Mouse (Mus musculus) MEL (cell line): ENCODE results near the gene Tbc1d9b. TPM values are rescaled to one million over a fixed set of nuclear protein-coding genes. Genes with fewer than 3 reads are reported as not detected.

Experiments
- DNase-seq: peaks from one replicate; pipeline ENCODE4 v3.0.0; 2011; ENCODE audit warnings: low read depth, low spot score
- H3K27ac ChIP-seq: 2 replicates; pipeline ENCODE4 v1.5.1; 2012; ENCODE audit warnings: low read depth, mild to moderate bottlenecking, control low read depth, low read length, moderate library complexity; ENCODE audit not compliant: control insufficient read depth
- H3K27me3 ChIP-seq, 2 experiments: fragments of 150-350 bp in 1 of 2; sonication (generic) in 1 of 2; 2 replicates each; pipeline ENCODE4 v1.6.1; 2012; ENCODE audit warnings: low read length in 2 of 2, mild to moderate bottlenecking in 2 of 2, improper control_type of control experiment in 1 of 2, moderate library complexity in 1 of 2; ENCODE audit not compliant: insufficient read depth in 2 of 2, control insufficient read depth in 1 of 2
- H3K36me3 ChIP-seq, 2 experiments: 2 replicates each; pipeline ENCODE4 v1.6.1; 2012 to 2014; ENCODE audit warnings: low read length in 2 of 2, improper control_type of control experiment in 1 of 2, inconsistent platforms in 1 of 2, mild to moderate bottlenecking in 1 of 2; ENCODE audit not compliant: insufficient read depth in 2 of 2, control insufficient read depth in 1 of 2
- H3K4me1 ChIP-seq, 2 experiments: fragments of 150-350 bp in 1 of 2; sonication (generic) in 1 of 2; 2 replicates each; pipeline ENCODE4 v1.6.1; 2012; ENCODE audit warnings: low read length in 2 of 2, improper control_type of control experiment in 1 of 2, mild to moderate bottlenecking in 1 of 2; ENCODE audit not compliant: insufficient read depth in 2 of 2, control insufficient read depth in 1 of 2
- H3K4me3 ChIP-seq, 2 experiments: fragments of 150-350 bp in 1 of 2; sonication (generic) in 1 of 2; 2 replicates each; pipeline ENCODE4 v1.5.1; 2012; ENCODE audit warnings: low read depth in 2 of 2, low read length in 2 of 2, mild to moderate bottlenecking in 2 of 2, moderate library complexity in 2 of 2, control low read depth in 1 of 2, improper control_type of control experiment in 1 of 2; ENCODE audit not compliant: control insufficient read depth in 1 of 2, insufficient read depth in 1 of 2
- H3K79me2 ChIP-seq: 2 replicates; pipeline ENCODE4 v1.6.1; 2012; ENCODE audit warnings: mild to moderate bottlenecking, low read length, moderate library complexity; ENCODE audit not compliant: control insufficient read depth, poor library complexity, insufficient read depth
- H3K9ac ChIP-seq: 2 replicates; pipeline ENCODE4 v1.6.1; 2012; ENCODE audit warnings: low read depth, mild to moderate bottlenecking, control low read depth, low read length, moderate library complexity; ENCODE audit not compliant: control insufficient read depth, poor library complexity, severe bottlenecking
- H3K9me3 ChIP-seq: fragments of 150-350 bp; sonication (generic); replicated peaks from 2 replicates; pipeline ENCODE4 v1.6.1; 2012; ENCODE audit warnings: mild to moderate bottlenecking, low read length, improper control_type of control experiment, moderate library complexity; ENCODE audit not compliant: insufficient read depth
- BHLHE40 ChIP-seq: IDR thresholded peaks from 2 replicates; pipeline ENCODE4 v1.6.1; 2012; ENCODE audit warnings: low read depth, mild to moderate bottlenecking, inconsistent platforms, low read length, improper control_type of control experiment, borderline replicate concordance
- CHD2 ChIP-seq: IDR thresholded peaks from 2 replicates; pipeline ENCODE4 v1.6.1; 2011; ENCODE audit warnings: low read length, improper control_type of control experiment
- CTCF ChIP-seq, 3 experiments: IDR thresholded peaks in 2 of 3; conservative IDR thresholded peaks in 1 of 3; 2 replicates each; pipeline ENCODE4 v1.5.1; 2011 to 2012; ENCODE audit warnings: low read length in 3 of 3, low read depth in 2 of 3, mild to moderate bottlenecking in 2 of 3, improper control_type of control experiment in 1 of 3, inconsistent platforms in 1 of 3, mixed read lengths in 1 of 3, moderate library complexity in 1 of 3; ENCODE audit not compliant: control insufficient read depth in 1 of 3, insufficient read depth in 1 of 3, poor library complexity in 1 of 3, severe bottlenecking in 1 of 3
- ELF1 ChIP-seq: IDR thresholded peaks from 2 replicates; pipeline ENCODE4 v1.6.1; 2014; ENCODE audit warnings: low read depth, mild to moderate bottlenecking, inconsistent platforms, low read length, improper control_type of control experiment, moderate library complexity
- GATA1 ChIP-seq: IDR thresholded peaks from 2 replicates; pipeline ENCODE4 v1.6.1; 2011; ENCODE audit warnings: low read depth, low read length, improper control_type of control experiment
- HCFC1 ChIP-seq: IDR thresholded peaks from 2 replicates; pipeline ENCODE4 v1.6.1; 2012; ENCODE audit warnings: low read depth, mild to moderate bottlenecking, inconsistent platforms, low read length, improper control_type of control experiment, moderate library complexity
- KAT2A ChIP-seq: conservative IDR thresholded peaks from 2 replicates; pipeline ENCODE4 v1.6.1; 2012; ENCODE audit warnings: low read depth, low read length, improper control_type of control experiment, inconsistent platforms
- MAFK ChIP-seq: IDR thresholded peaks from 2 replicates; pipeline ENCODE4 v1.6.1; 2011; ENCODE audit warnings: low read depth, mild to moderate bottlenecking, low read length, improper control_type of control experiment, borderline replicate concordance
- MAZ ChIP-seq: IDR thresholded peaks from 2 replicates; pipeline ENCODE4 v1.6.1; 2012; ENCODE audit warnings: low read depth, mild to moderate bottlenecking, inconsistent platforms, low read length, improper control_type of control experiment
- MEF2A ChIP-seq: IDR thresholded peaks from 2 replicates; pipeline ENCODE4 v1.6.1; 2014; ENCODE audit warnings: low read depth, mild to moderate bottlenecking, inconsistent platforms, low read length, improper control_type of control experiment; ENCODE audit not compliant: poor library complexity, insufficient replicate concordance, severe bottlenecking; ENCODE audit errors: extremely low read depth
- MYB ChIP-seq: IDR thresholded peaks from 2 replicates; pipeline ENCODE4 v1.6.1; 2011; ENCODE audit warnings: mild to moderate bottlenecking, low read depth, low read length, improper control_type of control experiment
- NELFE ChIP-seq: IDR thresholded peaks from 2 replicates; pipeline ENCODE4 v1.6.1; 2011; ENCODE audit warnings: low read depth, low read length, improper control_type of control experiment
- NRF1 ChIP-seq: IDR thresholded peaks from 2 replicates; pipeline ENCODE4 v1.6.1; 2014; ENCODE audit warnings: low read depth, mild to moderate bottlenecking, inconsistent platforms, low read length, improper control_type of control experiment, moderate library complexity; ENCODE audit not compliant: poor library complexity, insufficient read depth, severe bottlenecking
- POLR2A ChIP-seq, 2 experiments: IDR thresholded peaks; 2 replicates each; pipeline ENCODE4 v1.6.1; 2011 to 2012; ENCODE audit warnings: low read length in 2 of 2, mild to moderate bottlenecking in 2 of 2, control low read depth in 1 of 2, improper control_type of control experiment in 1 of 2, low read depth in 1 of 2, moderate library complexity in 1 of 2; ENCODE audit not compliant: control insufficient read depth in 1 of 2, insufficient read depth in 1 of 2, poor library complexity in 1 of 2
- POLR2AphosphoS2 ChIP-seq: IDR thresholded peaks from 2 replicates; pipeline ENCODE4 v1.6.1; 2011; ENCODE audit warnings: low read length, improper control_type of control experiment
- RCOR1 ChIP-seq: IDR thresholded peaks from 2 replicates; pipeline ENCODE4 v1.6.1; 2012; ENCODE audit warnings: low read depth, mild to moderate bottlenecking, inconsistent platforms, low read length, improper control_type of control experiment
- SIN3A ChIP-seq: IDR thresholded peaks from 2 replicates; pipeline ENCODE4 v1.6.1; 2012; ENCODE audit warnings: low read length, improper control_type of control experiment, inconsistent platforms
- SMC3 ChIP-seq: IDR thresholded peaks from 2 replicates; pipeline ENCODE4 v1.6.1; 2011; ENCODE audit warnings: low read depth, low read length, improper control_type of control experiment
- TAL1 ChIP-seq: IDR thresholded peaks from 2 replicates; pipeline ENCODE4 v1.6.1; 2012; ENCODE audit warnings: mild to moderate bottlenecking, inconsistent platforms, low read length, moderate library complexity, mixed read lengths
- TBP ChIP-seq: IDR thresholded peaks from 2 replicates; pipeline ENCODE4 v1.8.0; 2011; ENCODE audit warnings: low read depth, low read length, improper control_type of control experiment
- TCF12 ChIP-seq: IDR thresholded peaks from 2 replicates; pipeline ENCODE4 v1.6.1; 2014; ENCODE audit warnings: low read depth, mild to moderate bottlenecking, inconsistent platforms, low read length, improper control_type of control experiment, moderate library complexity
- USF1 ChIP-seq: IDR thresholded peaks from 2 replicates; pipeline ENCODE4 v1.6.1; 2014; ENCODE audit warnings: low read depth, mild to moderate bottlenecking, inconsistent platforms, low read length, improper control_type of control experiment, moderate library complexity
- ZKSCAN1 ChIP-seq: IDR thresholded peaks from 2 replicates; pipeline ENCODE4 v1.6.1; 2012; ENCODE audit warnings: low read depth, mild to moderate bottlenecking, inconsistent platforms, low read length, improper control_type of control experiment, moderate library complexity
- ZMIZ1 ChIP-seq: IDR thresholded peaks from 2 replicates; pipeline ENCODE4 v1.6.1; 2012; ENCODE audit warnings: low read depth, mild to moderate bottlenecking, inconsistent platforms, low read length, improper control_type of control experiment, moderate library complexity
- ZNF384 ChIP-seq: IDR thresholded peaks from 2 replicates; pipeline ENCODE4 v1.6.1; 2012; ENCODE audit warnings: low read depth, mild to moderate bottlenecking, inconsistent platforms, low read length, improper control_type of control experiment
- polyA plus RNA-seq, 2 experiments: library from polyadenylated mRNA; stranded (reverse) in 1 of 2; unstranded in 1 of 2; fragments of >175 nt in 1 of 2; fragments of >200 nt in 1 of 2; gene quantifications; 2 replicates each; pipeline versions ENCODE4 v1.2.1 to v1.2.4; 2012; ENCODE audit warnings: low replicate concordance in 2 of 2, low read depth in 1 of 2; ENCODE audit not compliant: insufficient read length in 2 of 2, insufficient read depth in 1 of 2, missing spikeins in 1 of 2
- total RNA-seq: library from RNA; depleted of rRNA; stranded (reverse); fragments of 300-350 nt; gene quantifications from 2 replicates; pipeline ENCODE4 v1.2.3, GENCODE M21; 2012

The Tbc1d9b gene
- total and polyA plus RNA-seq, 3 experiments = 18.6 to 32.5 TPM; not detected in 1

- DNase-seq = no peak
These were observed 59.2 kb downstream of the Tbc1d9b start for GRCm38 (mm10) chr11:50190362-50190761.

GRCm38 (mm10) chr11:50192278-50192677 is 61.1 kb downstream of the Tbc1d9b start:
- no peak overlapping the region for H3K4me3 ChIP-seq
- H3K9ac ChIP-seq = no peak overlapping the region
- H3K9me3 ChIP-seq = no peaks in the 10 kb centered on the region
- H3K79me2 ChIP-seq = no peaks in the 10 kb centered on the region
- no peak overlapping the region for H3K27ac ChIP-seq
- H3K4me1 ChIP-seq = no peaks in the 10 kb centered on the region
- no peaks in the 10 kb centered on the region for H3K27me3 ChIP-seq
- TF ChIP-seq ZMIZ1 (no peak), MEF2A (no peak), ZNF384 (peak; percentile 19), RCOR1 (no peak), GATA1 (no peak), NRF1 (no peak)
- H3K36me3 ChIP-seq = no peaks in the 10 kb centered on the region
- no peak for DNase-seq

More at GRCm38 (mm10) chr11:50190362-50190761, 59.2 kb downstream of the Tbc1d9b start:
- Histone ChIP-seq H3K27ac (no peak overlapping the region), H3K27me3 (no peaks in the 10 kb centered on the region), H3K79me2 (no peaks in the 10 kb centered on the region), H3K36me3 (no peaks in the 10 kb centered on the region), H3K9me3 (no peaks in the 10 kb centered on the region), H3K4me1 (no peaks in the 10 kb centered on the region), H3K9ac (no peak overlapping the region), H3K4me3 (no peak overlapping the region)
- TF ChIP-seq TBP (no peak), GATA1 (no peak), CTCF (IDR thresholded peaks at IDR 0.05 in 2 of 3, conservative IDR thresholded peaks at IDR 0.05 in 1 of 3; ENCODE audit: control insufficient read depth in 1 of 3, insufficient read depth in 1 of 3, low read depth in 2 of 3, low read length in 3 of 3, poor library complexity in 1 of 3, severe bottlenecking in 1 of 3) (no peak), MEF2A (no peak), BHLHE40 (no peak), ZNF384 (no peak), SIN3A (no peak), TCF12 (no peak), ZMIZ1 (no peak), POLR2A (IDR thresholded peaks at IDR 0.05; ENCODE audit: control insufficient read depth in 1 of 2, insufficient read depth in 1 of 2, low read depth in 1 of 2, low read length in 2 of 2, poor library complexity in 1 of 2) (no peak)

- Histone ChIP-seq H3K4me3 (no peak overlapping the region), H3K36me3 (no peaks in the 10 kb centered on the region; a peak in 1 of 4 replicates), H3K27me3 (no peaks in the 10 kb centered on the region), H3K27ac (no peak overlapping the region), H3K79me2 (no peaks in the 10 kb centered on the region), H3K4me1 (no peaks in the 10 kb centered on the region), H3K9me3 (no peaks in the 10 kb centered on the region), H3K9ac (no peak overlapping the region)
- TF ChIP-seq ZKSCAN1 (no peak), USF1 (no peak), HCFC1 (no peak), POLR2A (IDR thresholded peaks at IDR 0.05; ENCODE audit: control insufficient read depth in 1 of 2, insufficient read depth in 1 of 2, low read depth in 1 of 2, low read length in 2 of 2, poor library complexity in 1 of 2) (no peak), NELFE (no peak), RCOR1 (no peak), MAZ (no peak), MAFK (no peak), TAL1 (no peak), SMC3 (no peak), ZMIZ1 (no peak), POLR2AphosphoS2 (no peak), MYB (no peak), GATA1 (no peak), KAT2A (no peak), MEF2A (no peak), CTCF (IDR thresholded peaks at IDR 0.05 in 2 of 3, conservative IDR thresholded peaks at IDR 0.05 in 1 of 3; ENCODE audit: control insufficient read depth in 1 of 3, insufficient read depth in 1 of 3, low read depth in 2 of 3, low read length in 3 of 3, poor library complexity in 1 of 3, severe bottlenecking in 1 of 3) (no peak), CHD2 (no peak), ELF1 (no peak)
- no peak for DNase-seq
These were observed 62.9 kb downstream of the Tbc1d9b start for GRCm38 (mm10) chr11:50194070-50194469.
